Mouse (Mus musculus) liver, embryonic 14.5 days (tissue): Measurements from ENCODE around the gene Gm26566.
"Not testable (repeated sequence)": the region's sequence is repeated elsewhere in the genome, so short reads cannot be mapped to it uniquely, and the experiment has no call there.

Source experiments
- CTCF ChIP-seq: IDR thresholded peaks from 2 replicates; pipeline ENCODE4 v1.5.1; 2016; ENCODE audit warnings: antibody characterized with exemption, low read depth, control low read depth
- EP300 ChIP-seq: IDR thresholded peaks from 2 replicates; pipeline ENCODE4 v1.6.1; 2016; ENCODE audit warnings: antibody characterized with exemption, low read depth

DNA sequence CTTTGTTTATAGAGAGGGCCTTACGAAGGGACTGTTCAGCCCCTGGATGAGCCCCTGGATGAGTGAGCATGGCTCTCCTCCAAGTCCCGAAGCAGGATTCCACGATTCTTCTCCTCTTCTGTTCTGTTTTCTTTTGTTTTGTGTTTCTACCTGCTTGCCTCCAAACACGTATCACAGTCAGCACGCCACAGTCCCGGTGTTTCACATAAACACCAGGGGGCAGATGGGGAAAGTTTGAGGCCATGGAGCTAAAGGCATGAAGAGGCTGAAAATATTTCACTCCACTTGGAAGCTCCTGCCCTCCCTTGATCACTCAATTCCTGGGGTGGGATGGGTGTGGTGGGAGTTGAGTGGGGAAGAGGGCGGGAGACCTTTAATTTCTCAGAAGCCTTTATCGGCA lies 40.2 kb downstream of the Gm26566 start:
- TF ChIP-seq CTCF, EP300: not testable (repeated sequence)
